Mouse (Mus musculus): ENCODE measurements around the gene Ampd1. TPM values are rescaled to one million over a fixed set of nuclear protein-coding genes. Genes with fewer than 3 reads are reported as not detected.

Ampd1 gene
- polyA plus RNA-seq (2014; fragmentation: Nextera tagmentation; extraction: Ambion mirVana), result 0.20 and 1.4 TPM in 2 replicates

DNA sequence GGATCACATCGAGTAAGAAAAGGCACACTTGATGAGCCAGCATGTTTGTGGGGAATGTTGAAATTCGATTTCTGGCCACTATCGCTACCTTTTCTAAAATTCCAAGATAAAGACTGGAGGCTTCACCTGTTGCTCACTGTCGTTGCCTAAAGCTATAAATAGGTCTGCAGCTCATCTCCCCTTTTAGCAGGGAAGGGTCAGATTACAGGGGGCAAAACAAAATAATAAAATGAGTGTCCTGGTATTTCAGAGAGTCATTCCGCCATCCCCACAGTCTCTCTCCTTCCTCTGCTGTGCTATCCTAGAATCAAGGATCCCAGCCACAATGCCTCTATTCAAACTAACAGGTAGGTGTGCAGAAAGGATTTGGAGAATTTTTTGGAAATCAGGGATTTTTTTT is at the start of gene Ampd1:
Ampd1 (plus strand) TSS at position 244 of the 400 bp plus-strand sequence.
- Histone ChIP-seq H3K9ac (ENCODE audit: low read length) (no peak within 1 kb of the TSS), H3K4me1 (ENCODE audit: control insufficient read depth, insufficient read depth, low read length) (no peaks in the 10 kb centered on the region), H3K36me3 (ENCODE audit: control insufficient read depth, insufficient read depth, low read length) (peaks cover 4% of the 10 kb centered on the region; the same call in 1 of the 2 replicates), H3K4me2 (ENCODE audit: low read depth) (no peak within 1 kb of the TSS), H3K4me3 (ENCODE audit: low read depth, low read length) (no peak within 1 kb of the TSS), H3K27me3 (ENCODE audit: control insufficient read depth, insufficient read depth, low read length) (no peaks in the 10 kb centered on the region), H3K27ac (ENCODE audit: low read depth, low read length) (no peak within 1 kb of the TSS), H3K9me3 (ENCODE audit: control insufficient read depth, low read length) (no peaks in the 10 kb centered on the region)
- no peak for ATAC-seq (ENCODE audit: insufficient read depth, low FRiP score, low TSS enrichment)
- WGBS, result 75% methylated on average over 5 of the region's 5 CpGs
- DNase-seq (ENCODE audit: low spot score), result no peak

DNA sequence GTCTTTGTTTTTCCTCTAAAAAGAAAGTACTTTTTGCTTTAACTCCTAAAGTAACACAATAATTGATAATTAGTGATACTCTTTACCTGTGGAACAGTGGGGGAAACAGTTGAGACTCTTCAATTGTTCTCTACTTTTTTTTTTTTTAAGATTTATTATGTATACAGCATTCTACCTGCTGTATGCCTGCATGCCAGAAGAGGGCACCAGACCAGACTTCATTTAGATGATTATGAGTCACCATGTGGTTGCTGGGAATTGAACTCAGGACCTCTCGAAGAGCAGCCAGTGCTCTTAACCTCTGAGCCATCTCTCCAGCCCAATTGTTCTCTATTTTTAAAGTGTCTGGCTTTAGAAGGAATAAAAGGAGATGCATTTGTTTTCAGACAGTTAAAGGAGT is 47.6 kb upstream of the Ampd1 start:
- no peaks in the 10 kb centered on the region for H3K9me3 ChIP-seq (ENCODE audit: control insufficient read depth, low read length)
- no peak overlapping the region for H3K27ac ChIP-seq (ENCODE audit: low read depth, low read length)
- no peak overlapping the region for H3K4me3 ChIP-seq (ENCODE audit: low read depth, low read length)
- peaks cover 3% of the 10 kb centered on the region for H3K36me3 ChIP-seq (ENCODE audit: control insufficient read depth, insufficient read depth, low read length)
- DNase-seq (ENCODE audit: low spot score) (no peak), ATAC-seq (ENCODE audit: insufficient read depth, low FRiP score, low TSS enrichment) (no peak)
- no peak overlapping the region for H3K4me2 ChIP-seq (ENCODE audit: low read depth)
- no peaks in the 10 kb centered on the region for H3K27me3 ChIP-seq (ENCODE audit: control insufficient read depth, insufficient read depth, low read length)
- 86% methylated on average over 1 of the region's 1 CpGs for WGBS
- no peaks in the 10 kb centered on the region for H3K4me1 ChIP-seq (ENCODE audit: control insufficient read depth, insufficient read depth, low read length)
- no peak overlapping the region for H3K9ac ChIP-seq (ENCODE audit: low read length)

DNA sequence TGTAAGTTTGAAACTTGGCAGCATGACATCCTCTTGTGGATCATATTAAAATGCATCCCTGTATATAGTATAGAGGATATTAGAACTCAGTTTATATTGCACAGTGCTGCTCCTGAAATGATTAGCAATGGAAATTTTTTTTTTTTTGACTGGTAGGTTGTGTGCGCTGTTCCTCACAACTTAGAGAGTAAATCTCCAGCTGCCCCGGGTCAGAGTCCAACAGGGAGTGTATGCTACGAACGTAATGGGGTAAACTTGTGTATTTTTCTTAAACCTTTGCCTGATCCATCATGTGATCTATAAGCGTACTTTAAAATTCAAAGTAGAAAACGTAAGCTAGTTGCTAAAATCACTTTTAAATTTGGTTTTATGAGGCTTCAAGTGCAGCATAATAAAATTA is 33.5 kb upstream of the Ampd1 start:
- Histone ChIP-seq H3K27ac (ENCODE audit: low read depth, low read length) (no peak overlapping the region), H3K9me3 (ENCODE audit: control insufficient read depth, low read length) (no peaks in the 10 kb centered on the region), H3K36me3 (ENCODE audit: control insufficient read depth, insufficient read depth, low read length) (peaks cover 3% of the 10 kb centered on the region), H3K9ac (ENCODE audit: low read length) (no peak overlapping the region), H3K27me3 (ENCODE audit: control insufficient read depth, insufficient read depth, low read length) (no peaks in the 10 kb centered on the region), H3K4me3 (ENCODE audit: low read depth, low read length) (no peak overlapping the region), H3K4me2 (ENCODE audit: low read depth) (no peak overlapping the region), H3K4me1 (ENCODE audit: control insufficient read depth, insufficient read depth, low read length) (no peaks in the 10 kb centered on the region)
- DNase-seq (ENCODE audit: low spot score) (no peak), ATAC-seq (ENCODE audit: insufficient read depth, low FRiP score, low TSS enrichment) (no peak)
- WGBS, result 94% methylated on average over 6 of the region's 6 CpGs

DNA sequence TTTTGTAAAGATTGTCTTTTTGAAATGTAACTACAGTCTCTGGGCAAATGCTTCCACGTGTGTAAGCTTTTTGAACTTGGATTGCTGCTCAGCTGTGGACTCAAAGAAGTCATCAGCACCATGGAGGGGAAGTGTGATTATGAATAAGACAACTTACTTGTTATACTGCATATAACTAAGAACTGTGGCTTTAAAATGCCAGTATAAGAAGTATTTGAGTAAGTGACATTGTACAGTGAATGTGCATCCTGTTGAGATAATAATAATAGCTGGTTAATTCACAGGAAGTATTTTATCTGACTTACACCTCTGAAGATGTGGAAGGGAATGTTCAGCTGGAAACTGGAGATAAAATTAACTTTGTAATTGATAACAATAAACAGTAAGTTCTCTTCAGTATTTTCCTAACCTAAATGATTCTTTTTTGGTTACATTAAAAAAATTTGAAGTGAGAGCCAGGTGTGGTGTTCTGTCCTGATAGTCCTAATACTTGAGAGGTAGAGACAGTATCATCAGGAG is 32.9 kb upstream of the Ampd1 start:
- Histone ChIP-seq H3K27me3 (ENCODE audit: control insufficient read depth, insufficient read depth, low read length) (no peaks in the 10 kb centered on the region), H3K4me3 (ENCODE audit: low read depth, low read length) (no peak overlapping the region), H3K27ac (ENCODE audit: low read depth, low read length) (no peak overlapping the region), H3K9me3 (ENCODE audit: control insufficient read depth, low read length) (no peaks in the 10 kb centered on the region), H3K36me3 (ENCODE audit: control insufficient read depth, insufficient read depth, low read length) (peaks cover 3% of the 10 kb centered on the region), H3K9ac (ENCODE audit: low read length) (no peak overlapping the region), H3K4me2 (ENCODE audit: low read depth) (no peak overlapping the region), H3K4me1 (ENCODE audit: control insufficient read depth, insufficient read depth, low read length) (no peaks in the 10 kb centered on the region)
- DNase-seq (ENCODE audit: low spot score), result no peak
- no peak for ATAC-seq (ENCODE audit: insufficient read depth, low FRiP score, low TSS enrichment)
- WGBS, result 89% methylated on average over 1 of the region's 1 CpGs

GRCm38 (mm10) chr3:103056016-103056595 is 17.7 kb upstream of the Ampd1 start:
- ATAC-seq (ENCODE audit: insufficient read depth, low FRiP score, low TSS enrichment), result no peak
- H3K27me3 ChIP-seq (ENCODE audit: control insufficient read depth, insufficient read depth, low read length), result no peaks in the 10 kb centered on the region
- H3K4me1 ChIP-seq (ENCODE audit: control insufficient read depth, insufficient read depth, low read length), result no peaks in the 10 kb centered on the region; the same call in 1 of the 2 replicates
- H3K36me3 ChIP-seq (ENCODE audit: control insufficient read depth, insufficient read depth, low read length), result peaks cover 10% of the 10 kb centered on the region; the same call in 1 of the 2 replicates
- H3K4me2 ChIP-seq (ENCODE audit: low read depth), result no peak overlapping the region
- no peaks in the 10 kb centered on the region for H3K9me3 ChIP-seq (ENCODE audit: control insufficient read depth, low read length)
- no peak overlapping the region for H3K27ac ChIP-seq (ENCODE audit: low read depth, low read length)
- no peak overlapping the region for H3K9ac ChIP-seq (ENCODE audit: low read length)
- WGBS, result 94% methylated on average over 5 of the region's 5 CpGs
- H3K4me3 ChIP-seq (ENCODE audit: low read depth, low read length), result no peak overlapping the region
- DNase-seq (ENCODE audit: low spot score), result no peak

- peak; percentile 81 for ATAC-seq (ENCODE audit: insufficient read depth, low FRiP score, low TSS enrichment)
Observed at GRCm38 (mm10) chr3:103057752-103058151, 16.1 kb upstream of the Ampd1 start.

GRCm38 (mm10) chr3:103058207-103059157 is 15.3 kb upstream of the Ampd1 start, which contains the start of gene Nras:
Gene Nras, plus strand, starts transcription at chr3:103058285.
- Histone ChIP-seq H3K4me1 (ENCODE audit: control insufficient read depth, insufficient read depth, low read length) (no peaks in the 10 kb centered on the region; the same call in 1 of the 2 replicates), H3K9ac (ENCODE audit: low read length) (peak within 1 kb of the TSS; percentile 87), H3K36me3 (ENCODE audit: control insufficient read depth, insufficient read depth, low read length) (peaks cover 11% of the 10 kb centered on the region), H3K27ac (ENCODE audit: low read depth, low read length) (peak within 1 kb of the TSS; percentile 73), H3K9me3 (ENCODE audit: control insufficient read depth, low read length) (no peaks in the 10 kb centered on the region), H3K4me2 (ENCODE audit: low read depth) (peak within 1 kb of the TSS; percentile 46), H3K4me3 (ENCODE audit: low read depth, low read length) (peak within 1 kb of the TSS; percentile 67), H3K27me3 (ENCODE audit: control insufficient read depth, insufficient read depth, low read length) (no peaks in the 10 kb centered on the region)
- peak; percentile 98 for ATAC-seq (ENCODE audit: insufficient read depth, low FRiP score, low TSS enrichment)
- DNase-seq (ENCODE audit: low spot score), result peak; percentile 98
- 3% methylated on average over 46 of the region's 46 CpGs for WGBS

More at GRCm38 (mm10) chr3:103057752-103058151, 16.1 kb upstream of the Ampd1 start:
- Histone ChIP-seq H3K27me3 (ENCODE audit: control insufficient read depth, insufficient read depth, low read length) (no peaks in the 10 kb centered on the region), H3K27ac (ENCODE audit: low read depth, low read length) (0 out of 2 replicates have a peak overlapping the region, but pooled peaks have one; percentile 53), H3K9ac (ENCODE audit: low read length) (peak overlapping the region; percentile 32; the same call in 1 of the 2 replicates), H3K4me1 (ENCODE audit: control insufficient read depth, insufficient read depth, low read length) (no peaks in the 10 kb centered on the region; the same call in 1 of the 2 replicates), H3K9me3 (ENCODE audit: control insufficient read depth, low read length) (no peaks in the 10 kb centered on the region), H3K36me3 (ENCODE audit: control insufficient read depth, insufficient read depth, low read length) (peaks cover 7% of the 10 kb centered on the region; the same call in 1 of the 2 replicates), H3K4me3 (ENCODE audit: low read depth, low read length) (peak overlapping the region; percentile 67), H3K4me2 (ENCODE audit: low read depth) (peak overlapping the region; percentile 46)
- 3% methylated on average over 10 of the region's 10 CpGs for WGBS
- no peak for DNase-seq (ENCODE audit: low spot score)

GRCm38 (mm10) chr3:103066927-103067326 is 6.9 kb upstream of the Ampd1 start:
- peaks cover 23% of the 10 kb centered on the region for H3K36me3 ChIP-seq (ENCODE audit: control insufficient read depth, insufficient read depth, low read length)
- DNase-seq (ENCODE audit: low spot score) (no peak), ATAC-seq (ENCODE audit: insufficient read depth, low FRiP score, low TSS enrichment) (no peak)
- H3K4me2 ChIP-seq (ENCODE audit: low read depth), result no peak overlapping the region
- no peak overlapping the region for H3K4me3 ChIP-seq (ENCODE audit: low read depth, low read length)
- H3K27ac ChIP-seq (ENCODE audit: low read depth, low read length), result no peak overlapping the region
- no peaks in the 10 kb centered on the region for H3K9me3 ChIP-seq (ENCODE audit: control insufficient read depth, low read length)
- 92% methylated on average over 8 of the region's 8 CpGs for WGBS
- H3K4me1 ChIP-seq (ENCODE audit: control insufficient read depth, insufficient read depth, low read length), result no peaks in the 10 kb centered on the region
- no peak overlapping the region for H3K9ac ChIP-seq (ENCODE audit: low read length)
- H3K27me3 ChIP-seq (ENCODE audit: control insufficient read depth, insufficient read depth, low read length), result no peaks in the 10 kb centered on the region

All from neural tube, embryonic 11.5 days (tissue).